Mouse (Mus musculus) spleen, adult 12 weeks (tissue): ENCODE measurements around the gene Rnf115.
A peak's percentile ranks its signal among the peaks of the same experiment; 100 is the strongest.
"Not testable (repeated sequence)": the region's sequence is repeated elsewhere in the genome, so short reads cannot be mapped to it uniquely, and the experiment has no call there.

Experiments used
- DNase-seq: peaks from one replicate; pipeline ENCODE4 v3.0.0; 2022; ENCODE audit warnings: low spot score

The Rnf115 gene

DNA sequence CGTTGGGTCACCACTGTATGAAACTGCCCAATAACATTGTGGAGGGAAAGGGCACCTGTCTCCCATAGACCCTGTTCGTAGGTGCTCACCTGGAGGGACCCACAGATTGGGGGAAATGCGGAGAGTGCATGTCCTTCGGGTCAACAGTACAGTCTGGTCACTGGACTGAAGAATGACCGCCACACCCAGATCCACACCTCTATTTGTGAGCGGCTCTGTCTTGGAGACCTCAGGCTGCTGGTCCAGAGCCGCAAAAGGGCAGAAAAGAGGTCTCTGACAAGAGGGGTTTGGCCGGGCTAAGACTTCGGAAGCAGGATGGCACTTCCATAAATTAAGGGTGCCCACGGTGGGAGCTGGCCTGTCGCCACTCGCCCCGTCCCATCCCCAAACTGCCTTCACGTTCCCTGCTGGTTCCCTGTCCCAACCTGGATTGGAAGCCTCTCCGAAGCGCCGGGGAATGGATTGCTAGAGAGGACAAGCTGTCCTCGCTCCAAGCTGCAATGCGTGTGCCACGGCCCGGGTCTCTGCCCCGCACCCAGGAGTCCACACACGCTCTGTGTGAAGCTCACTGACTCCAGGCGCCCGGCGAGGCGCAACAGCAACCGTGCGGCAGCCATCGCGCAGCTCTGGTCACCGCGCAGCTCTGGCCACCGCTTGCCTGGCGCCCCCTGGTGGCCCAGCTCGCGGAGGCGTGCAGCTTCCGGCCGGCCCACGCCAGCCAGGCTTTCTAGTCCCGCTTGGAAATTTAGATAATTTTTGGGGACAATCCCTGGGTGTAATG lies 19.4 kb upstream of the Rnf115 start, which contains the start of gene Nudt17:
Gene Nudt17, minus strand, starts transcription at position 660 of the 781 bp plus-strand sequence.
- peak; percentile 65 for DNase-seq

DNA sequence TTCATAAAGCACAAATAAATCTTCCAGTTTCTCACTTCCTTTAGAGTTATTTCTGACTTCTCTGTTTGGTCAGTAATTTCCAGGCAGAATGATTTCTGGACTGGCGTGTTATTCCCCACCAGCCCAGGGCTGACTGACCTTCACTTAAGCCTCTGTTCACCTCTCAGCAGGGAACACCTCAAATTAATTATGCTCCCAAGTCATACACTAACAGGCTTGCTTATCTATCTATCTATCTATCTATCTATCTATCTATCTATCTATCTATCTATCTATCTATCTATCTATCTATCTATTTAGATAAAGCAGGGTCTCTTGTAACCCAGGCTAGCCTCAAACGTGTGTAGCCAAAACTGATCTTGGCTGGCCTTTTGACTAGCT lies 18.8 kb upstream of the Rnf115 start:
- DNase-seq = no peak

DNA sequence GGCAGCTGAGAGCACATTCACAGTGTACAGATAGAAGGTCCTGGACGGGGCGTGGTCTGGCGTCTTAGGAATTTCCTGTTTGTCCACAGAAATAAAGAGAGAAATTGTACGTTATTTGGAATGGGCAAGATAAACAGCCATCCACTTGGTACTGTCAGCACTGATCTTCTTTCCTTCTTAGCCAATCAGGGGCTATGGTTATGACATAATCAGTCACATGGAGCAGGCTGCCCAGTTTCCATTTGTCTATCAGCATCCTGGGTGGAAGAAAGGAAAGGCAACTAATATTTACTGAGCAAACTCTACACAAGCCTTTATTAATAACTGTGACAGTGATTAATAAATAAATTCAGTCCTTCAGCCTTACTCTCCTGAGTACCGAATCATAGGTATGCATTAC lies 13.2 kb upstream of the Rnf115 start:
- no peak for DNase-seq

DNA sequence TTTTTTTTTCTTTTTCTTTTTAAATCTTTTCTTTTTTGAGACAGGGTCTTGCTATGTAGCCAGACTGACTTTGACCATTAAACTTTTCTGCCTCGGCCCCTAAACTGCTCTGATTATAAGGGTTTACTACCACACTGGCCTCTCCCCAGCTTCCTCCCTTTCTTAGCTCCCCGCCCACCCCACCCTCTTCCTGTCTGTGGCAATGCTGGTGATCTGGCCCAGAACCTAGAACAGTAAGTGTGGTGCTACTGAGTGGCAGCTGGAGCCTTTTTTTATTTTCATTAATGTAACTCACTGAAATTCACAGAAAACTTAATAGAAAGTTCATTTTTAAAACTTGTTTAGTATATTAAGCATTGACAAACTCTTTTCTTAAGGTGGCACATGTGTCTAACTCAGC lies 11.6 kb upstream of the Rnf115 start:
- DNase-seq = no peak

DNA sequence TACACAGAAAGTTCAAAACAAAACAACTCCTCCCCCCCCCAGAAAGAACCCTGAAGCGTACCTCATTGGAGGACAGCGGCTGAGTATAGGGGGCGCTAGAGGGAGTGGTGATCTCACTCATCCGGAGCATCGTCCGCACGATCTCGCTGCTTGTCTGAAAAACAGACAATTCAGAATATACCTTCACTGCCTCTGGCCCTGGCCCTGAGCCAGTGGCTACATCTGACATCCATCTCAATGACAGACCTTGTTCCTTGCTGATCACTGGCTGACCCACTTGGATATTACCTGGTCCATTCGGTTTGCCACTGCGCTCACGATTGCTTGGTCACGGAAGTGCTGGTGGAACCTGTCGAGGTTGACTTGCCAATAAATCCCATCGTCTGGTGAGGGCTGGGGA lies 8.3 kb upstream of the Rnf115 start:
- no peak for DNase-seq

DNA sequence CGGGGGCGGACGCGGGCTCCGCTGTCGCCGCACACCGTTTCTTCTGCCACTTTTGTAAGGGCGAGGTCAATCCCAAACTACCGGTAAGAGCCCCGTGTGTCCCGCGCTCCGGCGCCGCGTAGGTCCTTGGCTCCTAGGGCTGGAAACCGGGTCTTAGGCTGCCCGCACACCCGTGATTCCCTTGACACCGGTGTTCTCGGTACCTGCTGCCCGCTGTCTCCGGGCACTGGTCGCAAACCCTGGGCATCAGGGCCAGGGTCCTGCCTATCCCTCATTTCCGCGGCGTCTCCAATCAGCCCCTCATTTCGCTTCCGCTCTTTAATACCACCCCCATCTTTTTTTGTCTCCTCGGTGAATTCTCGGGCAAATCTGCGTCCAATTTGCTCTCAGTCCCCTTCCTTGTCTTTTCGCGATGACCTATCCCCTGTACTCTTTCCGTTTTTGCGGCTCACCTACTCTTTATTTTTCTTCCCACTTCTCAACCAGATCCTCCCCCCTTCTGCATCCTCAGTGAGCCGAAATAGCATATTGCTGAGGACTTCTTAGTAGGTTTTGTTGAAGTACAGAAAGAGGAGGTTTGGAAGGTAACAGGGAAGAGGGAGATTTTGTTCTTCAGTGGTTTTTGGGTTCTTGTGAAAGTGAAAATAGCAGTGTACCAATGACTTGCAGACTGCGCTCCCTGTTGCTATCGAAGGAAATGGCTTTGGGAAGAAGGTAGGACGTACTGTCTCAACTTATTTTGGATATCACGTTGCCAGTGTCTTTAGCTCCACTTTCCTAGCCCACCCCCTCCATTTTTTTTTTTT lies 567 bp downstream of the Rnf115 start:
- DNase-seq = no peak

DNA sequence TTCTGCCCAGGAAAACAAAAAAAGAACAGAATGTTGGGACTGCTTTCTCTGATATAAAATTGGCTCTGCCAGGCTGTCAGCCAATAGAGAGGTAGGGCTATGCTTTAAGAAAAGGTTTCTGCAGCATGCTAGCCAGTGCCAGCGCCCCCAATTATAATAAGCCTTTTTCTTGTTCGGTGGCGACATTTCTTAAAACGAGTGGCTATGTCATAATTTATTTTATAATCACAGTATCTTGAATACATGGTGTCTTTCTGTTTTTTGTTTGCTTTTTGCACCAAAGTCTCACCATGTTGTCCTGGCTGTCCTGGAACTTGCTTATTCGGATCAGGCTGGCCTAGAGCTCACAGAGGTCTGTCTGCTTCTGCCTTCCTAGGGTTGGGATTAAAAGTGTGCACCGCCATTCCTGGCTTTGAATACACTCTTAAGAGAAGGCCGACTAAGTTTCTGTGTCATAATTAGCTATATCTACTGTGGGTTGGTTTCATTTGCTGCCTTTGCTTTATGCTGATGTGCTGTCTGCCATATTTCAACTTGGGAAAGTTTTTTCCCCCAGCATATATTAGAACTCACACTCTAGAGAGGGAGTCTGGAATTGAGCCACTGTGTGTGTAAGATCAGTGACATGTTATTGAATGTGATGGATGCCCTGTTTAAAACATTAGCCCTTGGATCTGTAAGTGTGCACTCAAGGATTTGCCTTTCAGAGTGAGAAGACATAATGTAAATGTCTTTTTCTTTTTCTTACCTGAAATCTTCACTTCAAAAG lies 1.4 kb downstream of the Rnf115 start:
- DNase-seq = no peak

DNA sequence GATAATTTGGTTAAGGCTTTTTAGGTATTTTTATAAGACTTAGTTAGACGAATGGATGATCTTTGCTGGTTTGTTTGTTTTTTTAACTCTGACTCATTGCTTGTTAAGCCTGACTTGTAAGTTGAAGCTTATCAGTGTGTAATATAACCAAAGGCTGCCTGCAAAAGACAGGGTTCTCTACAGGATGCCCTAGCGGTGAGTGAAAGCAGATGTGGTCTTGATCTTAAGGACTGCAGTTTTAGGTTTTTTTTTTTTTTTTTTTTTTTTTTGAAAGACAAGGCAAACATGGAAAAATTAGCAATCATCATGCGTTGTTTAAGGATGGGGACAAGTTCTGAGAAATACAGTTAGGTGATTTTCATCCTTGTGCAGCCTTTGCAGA lies 1.9 kb downstream of the Rnf115 start:
- DNase-seq = no peak

DNA sequence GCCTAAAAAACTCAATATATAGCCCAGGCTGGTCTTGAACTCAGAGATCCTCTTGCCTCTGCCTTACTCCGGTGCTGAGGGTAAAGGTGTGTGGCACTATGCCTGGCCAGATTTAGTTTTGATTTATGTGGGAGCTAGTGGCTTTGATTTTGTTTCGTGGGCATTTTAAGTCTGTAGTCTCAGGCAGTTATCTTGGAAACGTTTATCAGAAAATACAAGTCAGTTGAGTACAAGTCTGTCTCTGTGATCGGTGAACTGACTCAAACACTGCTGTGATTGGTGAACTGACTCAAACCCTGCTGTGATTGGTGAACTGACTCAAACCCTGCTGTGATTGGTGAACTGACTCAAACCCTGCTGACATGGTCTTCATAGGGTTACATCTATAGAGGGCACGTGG lies 3.3 kb downstream of the Rnf115 start:
- DNase-seq = no peak

DNA sequence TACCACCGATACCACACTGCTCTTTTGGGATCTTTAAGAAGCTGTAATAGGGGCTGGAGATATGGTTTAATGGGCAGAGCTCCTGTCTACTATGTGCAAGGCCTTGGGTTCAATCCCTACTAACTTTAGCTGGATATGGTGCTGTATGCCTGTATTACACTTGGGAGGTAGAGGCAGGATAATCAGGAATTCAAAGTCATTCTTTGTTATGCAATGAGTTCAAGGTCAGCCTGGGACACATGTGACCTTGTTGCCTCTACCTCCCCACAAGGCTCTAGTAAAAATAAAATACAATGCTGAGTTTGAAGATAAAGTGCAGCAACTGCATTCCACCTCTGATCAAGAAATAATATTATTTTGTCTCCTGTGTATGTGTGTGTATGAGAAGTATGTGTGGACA lies 6.5 kb downstream of the Rnf115 start:
- DNase-seq = no peak

DNA sequence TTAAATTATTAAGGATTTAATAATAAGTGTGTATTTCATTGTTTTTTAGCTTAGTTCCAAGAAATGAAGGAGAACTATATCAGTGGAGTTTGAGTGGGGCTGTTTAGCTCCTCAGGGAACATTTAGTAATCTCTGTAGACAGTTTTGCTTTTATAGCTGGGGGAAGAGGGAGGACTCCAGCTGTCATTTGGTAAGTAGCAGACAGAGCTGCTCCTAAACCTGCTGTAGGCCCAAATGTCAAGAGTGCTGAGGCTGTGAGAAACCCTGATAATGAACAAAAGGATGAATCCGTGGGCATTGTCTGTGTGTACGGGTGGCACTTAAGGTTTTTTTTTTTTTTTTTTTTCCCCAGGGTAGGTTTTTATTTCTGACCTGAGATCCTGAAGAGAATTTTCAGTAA lies 7.7 kb downstream of the Rnf115 start:
- DNase-seq = no peak

DNA sequence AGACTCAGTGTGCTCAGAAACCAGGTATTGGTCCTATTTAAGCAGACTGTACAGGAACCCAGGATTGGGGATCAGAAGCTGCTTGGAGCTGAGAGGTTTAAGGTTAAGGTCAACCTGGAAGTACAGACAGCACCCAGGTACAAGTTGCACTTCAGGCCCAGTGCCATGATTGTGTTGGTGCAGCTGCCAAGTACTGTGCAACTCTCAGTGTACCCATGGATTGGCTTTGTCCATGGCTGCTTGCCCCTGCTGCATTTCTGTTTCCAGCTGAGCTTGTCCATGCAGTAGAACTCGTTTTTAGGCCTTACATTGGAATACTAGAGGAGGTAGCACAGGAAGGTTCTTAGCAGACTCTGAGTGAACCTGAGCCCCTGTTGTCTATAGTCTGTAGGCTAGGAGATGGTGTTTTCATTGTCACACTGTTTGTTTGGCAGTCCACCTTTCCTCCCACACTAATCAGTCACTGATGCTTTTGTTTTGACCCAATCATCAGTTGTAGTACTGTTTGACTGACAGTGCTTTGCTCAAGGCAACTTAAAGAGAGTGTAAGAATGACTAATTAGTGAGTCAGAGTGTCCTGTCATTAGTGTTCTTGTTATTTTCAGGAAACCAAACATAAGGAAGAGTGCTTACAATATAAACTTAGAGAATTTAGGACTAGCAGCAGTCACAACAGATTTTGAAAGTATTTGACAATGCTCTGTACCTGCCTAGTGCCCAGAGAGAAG lies 9.7 kb downstream of the Rnf115 start:
- no peak for DNase-seq

DNA sequence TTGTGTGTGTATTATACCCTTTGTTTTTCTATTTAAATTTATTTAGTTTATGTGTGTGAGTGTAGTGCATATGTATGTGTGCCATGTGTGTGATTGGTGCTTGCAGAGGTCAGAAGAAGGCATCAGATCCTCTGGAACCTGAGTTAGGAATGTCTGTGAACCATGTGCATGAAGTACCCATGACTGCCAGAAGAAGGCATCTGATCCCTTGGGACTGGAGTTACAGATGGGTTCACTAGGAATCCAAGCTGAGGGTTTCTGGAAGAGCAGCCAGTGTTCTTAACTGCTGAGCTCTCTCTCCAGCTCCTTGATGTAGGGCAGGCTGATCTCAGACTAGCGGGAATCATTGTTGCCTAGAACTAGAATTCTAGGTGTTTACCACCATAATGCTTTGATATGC lies 10.5 kb downstream of the Rnf115 start:
- DNase-seq = no peak

DNA sequence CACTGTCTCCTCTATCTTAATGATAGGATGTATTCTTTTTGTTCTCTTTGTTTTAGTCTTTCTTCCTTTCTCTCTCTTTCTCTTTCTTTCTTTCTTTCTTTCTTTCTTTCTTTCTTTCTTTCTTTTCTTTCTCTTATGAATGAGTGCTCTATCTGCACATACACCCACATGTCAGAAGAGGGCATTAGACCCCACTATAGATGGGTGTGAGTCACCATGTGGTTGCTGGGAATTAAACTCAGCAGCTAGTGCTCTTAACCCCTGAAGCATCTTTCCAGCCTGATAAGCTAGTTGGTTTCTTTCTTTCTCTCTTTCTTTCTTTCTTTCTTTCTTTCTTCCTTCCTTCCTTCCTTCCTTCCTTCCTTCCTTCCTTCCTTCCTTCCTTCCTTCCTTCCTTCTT lies 12.8 kb downstream of the Rnf115 start:
- not testable (repeated sequence) for DNase-seq

DNA sequence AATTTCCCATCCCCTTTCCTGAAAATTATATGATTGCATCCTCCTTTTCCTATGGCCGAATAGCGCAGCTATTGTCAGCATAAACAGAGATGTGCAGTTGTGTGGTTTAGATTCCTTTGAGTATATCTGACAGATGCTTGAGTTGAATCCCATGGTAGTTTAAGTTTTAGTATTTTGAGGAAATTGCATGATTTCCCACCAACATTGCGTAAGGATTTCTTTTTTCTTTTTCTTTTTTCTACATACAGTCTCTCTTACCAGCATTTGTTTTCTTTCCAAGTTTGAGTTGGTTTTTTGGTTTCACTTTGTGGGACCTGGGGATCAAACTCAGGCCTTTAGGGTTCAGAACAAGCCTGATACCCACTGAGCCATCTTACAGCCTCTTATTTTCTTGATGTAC lies 16.9 kb downstream of the Rnf115 start:
- no peak for DNase-seq

DNA sequence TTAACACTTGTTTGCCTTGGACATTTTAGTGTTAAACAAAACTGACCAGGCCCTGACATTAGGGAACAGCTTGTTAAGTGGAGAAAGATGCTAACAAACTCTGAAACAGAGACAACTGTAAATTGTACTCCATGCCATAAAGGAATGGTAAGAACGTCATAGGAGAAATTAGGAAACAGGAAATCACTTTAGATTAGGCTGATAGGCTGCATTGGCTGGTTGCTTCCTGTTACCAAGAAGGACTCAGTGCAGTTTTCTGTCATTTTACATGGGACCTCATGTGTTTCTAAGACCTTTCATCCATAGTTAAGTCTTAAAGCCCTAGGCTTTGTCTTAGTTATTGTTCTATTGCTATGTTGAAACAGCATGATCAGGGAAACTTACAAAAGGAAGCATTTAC lies 19.4 kb downstream of the Rnf115 start:
- DNase-seq = no peak

DNA sequence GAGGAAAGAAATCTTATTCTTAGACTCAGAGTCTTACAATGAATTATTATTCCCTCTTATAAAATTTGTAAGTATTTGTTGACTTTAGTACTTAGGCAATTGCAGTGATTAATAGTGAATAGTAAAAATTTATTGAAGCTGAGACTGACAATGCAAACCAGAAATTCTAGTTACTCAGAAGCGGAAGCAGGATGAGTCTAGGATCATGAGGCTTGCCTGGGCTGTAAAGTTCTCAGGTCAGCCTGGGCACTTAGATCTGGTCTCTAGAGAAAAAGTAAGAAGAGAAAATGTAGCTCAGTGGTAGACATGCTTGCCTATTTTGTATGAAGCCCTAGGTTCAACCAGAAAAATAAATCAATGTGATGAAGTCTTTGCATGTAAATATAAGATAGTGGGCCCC lies 28.5 kb downstream of the Rnf115 start:
- no peak for DNase-seq

DNA sequence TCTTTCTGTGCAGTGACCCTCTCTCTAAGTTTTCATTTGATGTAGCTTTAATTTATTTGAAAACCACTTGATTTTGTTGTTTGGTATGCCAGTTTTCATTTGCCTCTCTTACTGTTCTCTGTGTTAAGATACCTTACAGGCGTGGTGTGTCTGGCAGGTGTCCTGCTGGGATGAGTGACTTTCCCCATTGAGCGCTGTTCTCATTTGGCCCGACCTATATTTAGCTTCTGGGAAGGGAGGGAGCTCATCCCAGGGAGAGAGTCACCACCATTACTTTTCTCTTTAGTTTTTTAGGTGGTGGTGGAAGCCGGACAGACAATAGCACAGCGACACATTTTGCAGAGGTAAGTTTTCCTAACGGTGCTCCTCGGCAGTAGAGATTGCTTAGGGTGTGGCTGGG lies 30.2 kb downstream of the Rnf115 start:
- no peak for DNase-seq

DNA sequence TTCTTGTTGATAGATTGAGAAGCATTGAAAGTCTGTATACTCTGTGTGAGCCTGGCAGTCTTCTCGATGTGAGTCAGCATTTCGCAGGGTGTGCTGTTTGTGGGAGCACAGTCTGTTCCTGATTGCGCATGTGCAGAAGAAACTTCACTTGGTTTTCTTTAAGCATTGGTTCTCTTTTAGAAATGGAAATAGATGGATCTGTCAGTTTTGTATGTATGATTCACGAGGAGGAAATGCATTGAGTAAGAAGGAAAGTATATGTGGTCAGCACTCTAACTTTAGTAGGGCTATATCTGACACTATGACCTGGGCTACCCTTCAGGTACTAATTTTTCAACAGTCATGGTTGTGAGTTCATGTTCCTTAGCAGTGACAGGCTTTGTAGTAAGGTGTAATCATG lies 32.2 kb downstream of the Rnf115 start:
- DNase-seq = no peak

DNA sequence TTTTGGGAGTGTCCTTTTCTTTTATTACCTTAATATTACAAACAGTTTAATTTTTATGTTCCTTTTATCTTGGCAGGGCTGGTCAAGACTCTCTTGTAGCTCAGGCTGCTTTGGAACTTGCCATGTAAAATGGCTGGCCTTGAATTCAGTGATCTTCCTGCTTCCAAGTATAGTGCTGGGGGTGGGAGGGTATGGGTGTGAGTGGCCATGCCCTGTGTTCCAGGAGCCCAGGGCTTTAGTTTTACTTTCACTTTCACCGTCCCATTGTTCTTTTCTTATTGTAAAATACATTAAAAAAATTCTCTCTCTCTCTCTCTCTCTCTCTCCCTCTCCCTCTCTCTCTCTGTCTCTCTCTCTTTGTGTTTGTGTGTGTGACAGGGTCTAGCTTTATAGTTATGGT lies 37.1 kb downstream of the Rnf115 start:
- no peak for DNase-seq

DNA sequence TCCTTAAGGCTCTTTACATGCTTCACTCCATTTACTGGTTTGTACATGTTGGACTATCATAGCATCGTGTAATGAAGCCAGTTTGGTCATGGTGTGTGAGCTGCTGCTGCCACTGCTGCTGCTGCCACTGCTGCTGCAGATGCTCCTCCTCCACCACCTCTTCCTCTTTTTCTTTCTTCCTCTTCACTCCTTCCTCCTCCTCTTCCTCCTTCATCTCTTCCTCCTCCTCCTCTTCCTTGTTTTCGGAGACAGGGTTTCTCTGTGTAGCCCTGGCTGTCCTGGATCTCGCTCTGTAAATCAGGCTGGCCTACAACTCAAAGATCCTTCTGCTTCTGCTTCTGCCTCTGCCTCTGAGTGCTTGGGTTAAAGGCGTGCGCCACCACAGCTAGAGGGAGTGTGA lies 42.5 kb downstream of the Rnf115 start:
- DNase-seq = no peak

DNA sequence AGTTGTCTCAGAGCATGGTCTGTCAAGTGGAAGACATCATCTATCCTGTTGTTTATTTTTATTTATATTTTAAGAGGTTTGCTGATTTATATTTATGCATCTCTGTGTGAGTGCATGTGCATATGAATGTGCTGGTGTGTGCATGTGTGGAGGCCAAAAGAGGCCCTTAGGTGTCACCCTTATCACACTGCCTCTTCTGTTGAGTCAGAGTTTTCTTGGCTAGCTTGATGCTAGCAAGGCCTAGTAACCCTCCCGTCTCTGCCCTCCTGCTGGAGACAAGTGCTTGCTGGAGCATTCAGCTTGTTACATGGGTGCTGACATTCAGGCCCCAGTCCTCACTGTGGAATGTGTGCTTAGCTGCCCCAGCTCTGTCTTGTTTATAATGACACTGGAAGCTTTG lies 45.5 kb downstream of the Rnf115 start:
- no peak for DNase-seq
